Mouse (Mus musculus) granulocyte monocyte progenitor cell, adult 5-6 weeks (primary cell): Measurements from ENCODE around the gene Tmem19. TPM values are rescaled to one million over a fixed set of nuclear protein-coding genes. Genes with fewer than 3 reads are reported as not detected.

Experiments
- ATAC-seq: replicated peaks from 2 replicates; pipeline ENCODE4 v1.8.0; 2016; ENCODE audit warnings: mild to moderate bottlenecking, moderate TSS enrichment, inconsistent platforms; ENCODE audit not compliant: poor library complexity, severe bottlenecking
- total RNA-seq, 2 experiments: library from RNA; stranded (forward) in 1 of 2; stranded (reverse) in 1 of 2; fragments of 200-712, 200-1000 nt in 1 of 2; fragments of >200 nt in 1 of 2; fragmentation: Nextera tagmentation in 1 of 2; gene quantifications; 2 replicates each; pipeline ENCODE4 v1.2.3; 2014 to 2017

The Tmem19 gene
- total RNA-seq, 2 experiments from 2014 or later = 13.0 to 13.3 TPM

- ATAC-seq = no peak
Measured at GRCm38 (mm10) chr10:115313641-115314286, 48.5 kb downstream of the Tmem19 start.

GRCm38 (mm10) chr10:115312732-115313131 lies 49.6 kb downstream of the Tmem19 start:
- no peak for ATAC-seq

- ATAC-seq = peak; percentile 35
Measured at GRCm38 (mm10) chr10:115312194-115312593, 50.1 kb downstream of the Tmem19 start.

- ATAC-seq = peak; percentile 53
Measured at GRCm38 (mm10) chr10:115311263-115311965, 50.9 kb downstream of the Tmem19 start.

- ATAC-seq = no peak
Measured at GRCm38 (mm10) chr10:115309191-115309590, 53.1 kb downstream of the Tmem19 start.

- ATAC-seq = no peak
Measured at GRCm38 (mm10) chr10:115307331-115307875, 54.9 kb downstream of the Tmem19 start.

- ATAC-seq = no peak
Measured at GRCm38 (mm10) chr10:115298683-115299082, 63.6 kb downstream of the Tmem19 start.

GRCm38 (mm10) chr10:115297582-115297981 lies 64.7 kb downstream of the Tmem19 start:
- no peak for ATAC-seq

- no peak for ATAC-seq
Measured at GRCm38 (mm10) chr10:115296401-115296935, 65.8 kb downstream of the Tmem19 start.

GRCm38 (mm10) chr10:115295162-115295561 lies 67.1 kb downstream of the Tmem19 start:
- no peak for ATAC-seq

GRCm38 (mm10) chr10:115294715-115295114 lies 67.6 kb downstream of the Tmem19 start:
- ATAC-seq = no peak

- ATAC-seq = no peak
Measured at GRCm38 (mm10) chr10:115293946-115294345, 68.4 kb downstream of the Tmem19 start.

- no peak for ATAC-seq
Measured at GRCm38 (mm10) chr10:115290671-115291070, 71.6 kb downstream of the Tmem19 start.

Other genes with a start within 250 kb of the Tmem19 start
- not detected in 2 replicates for gene Tph2, start 177.5 kb downstream of the Tmem19 start, total RNA-seq (2014; fragmentation: Nextera tagmentation)
- not detected in 2 replicates for gene Tph2, start 177.5 kb downstream of the Tmem19 start, total RNA-seq (2017)
- 64.0 and 82.8 TPM in 2 replicates for gene Tbc1d15, start 111.0 kb downstream of the Tmem19 start, total RNA-seq (2014; fragmentation: Nextera tagmentation)
- 52.2 and 55.0 TPM in 2 replicates for gene Tbc1d15, start 111.0 kb downstream of the Tmem19 start, total RNA-seq (2017)
- 60.9 and 70.6 TPM in 2 replicates for gene Rab21, start 46.9 kb downstream of the Tmem19 start, total RNA-seq (2014; fragmentation: Nextera tagmentation)
- 42.5 and 47.1 TPM in 2 replicates for gene Rab21, start 46.9 kb downstream of the Tmem19 start, total RNA-seq (2017)
- gene Thap2, start 21.9 kb upstream of the Tmem19 start, total RNA-seq (2014; fragmentation: Nextera tagmentation) = 11.6 and 12.4 TPM in 2 replicates
- gene Thap2, start 21.9 kb upstream of the Tmem19 start, total RNA-seq (2017) = 6.7 and 9.7 TPM in 2 replicates
- 54.8 and 72.9 TPM in 2 replicates for gene Zfc3h1, start 22.5 kb upstream of the Tmem19 start, total RNA-seq (2014; fragmentation: Nextera tagmentation)
- gene Zfc3h1, start 22.5 kb upstream of the Tmem19 start, total RNA-seq (2017) = 21.4 and 36.5 TPM in 2 replicates
- gene A930009A15Rik, start 207.5 kb upstream of the Tmem19 start, total RNA-seq (2014; fragmentation: Nextera tagmentation) = not detected in 2 replicates
- not detected in 2 replicates for gene A930009A15Rik, start 207.5 kb upstream of the Tmem19 start, total RNA-seq (2017)
- not detected in 2 replicates for gene Lgr5, start 225.3 kb upstream of the Tmem19 start, total RNA-seq (2014; fragmentation: Nextera tagmentation)
- gene Lgr5, start 225.3 kb upstream of the Tmem19 start, total RNA-seq (2017) = not detected in 2 replicates